Mouse (Mus musculus) brain, embryonic 14.5 days (tissue): ENCODE measurements around the gene Foxc2.

Source experiments
- CTCF ChIP-seq: fragments of 200-500 bp; IDR thresholded peaks from 2 replicates; pipeline ENCODE4 v1.5.1; 2012; ENCODE audit warnings: inconsistent platforms, mild to moderate bottlenecking, moderate library complexity, borderline replicate concordance; ENCODE audit not compliant: insufficient read depth, insufficient read length; ENCODE audit errors: extremely low read depth
- POLR2A ChIP-seq: fragments of 200-500 bp; IDR thresholded peaks from 2 replicates; pipeline ENCODE4 v1.6.1; 2012; ENCODE audit warnings: mild to moderate bottlenecking, inconsistent platforms, borderline replicate concordance; ENCODE audit not compliant: poor library complexity, insufficient read depth, insufficient read length, severe bottlenecking; ENCODE audit errors: extremely low read depth

GRCm38 (mm10) chr8:121164017-121164469, 48.1 kb downstream of the Foxc2 start:
- no peak for TF ChIP-seq CTCF
- TF ChIP-seq POLR2A, result no peak
